Mouse (Mus musculus) stomach, embryonic 16.5 days (tissue): ENCODE results near the gene Zfp664. TPM values are rescaled to one million over a fixed set of nuclear protein-coding genes. Genes with fewer than 3 reads are reported as not detected.

ENCODE experiments used
- ATAC-seq: fragments of 200-750 bp; cut with Nextera tagmentation; 2 replicates; pipeline ENCODE4 v1.8.0; 2017; ENCODE audit warnings: moderate number of reproducible peaks, moderate TSS enrichment; ENCODE audit not compliant: insufficient read depth, low FRiP score
- H3K27ac ChIP-seq: fragments of 300-500 bp; sonication (generic); 2 replicates; pipeline ENCODE4 v1.5.1; 2014; ENCODE audit warnings: low read length
- H3K27me3 ChIP-seq: fragments of 300-500 bp; sonication (generic); 2 replicates; pipeline ENCODE4 v1.6.1; 2014; ENCODE audit warnings: low read length, control low read depth, mixed read lengths; ENCODE audit not compliant: control insufficient read depth, insufficient read depth
- H3K36me3 ChIP-seq: fragments of 300-500 bp; sonication (generic); 2 replicates; pipeline ENCODE4 v1.6.1; 2014; ENCODE audit warnings: low read length; ENCODE audit not compliant: control insufficient read depth, insufficient read depth
- H3K4me1 ChIP-seq: fragments of 300-500 bp; sonication (generic); 2 replicates; pipeline ENCODE4 v1.6.1; 2014; ENCODE audit warnings: low read length, control low read depth, mixed read lengths; ENCODE audit not compliant: control insufficient read depth, insufficient read depth
- H3K4me2 ChIP-seq: fragments of 300-500 bp; sonication (generic); 2 replicates; pipeline ENCODE4 v1.6.1; 2014; ENCODE audit warnings: low read depth, low read length, mixed read lengths
- H3K4me3 ChIP-seq: fragments of 300-500 bp; sonication (generic); replicated peaks from 2 replicates; pipeline ENCODE4 v1.5.1; 2014; ENCODE audit warnings: mild to moderate bottlenecking, low read length
- H3K9ac ChIP-seq: fragments of 300-500 bp; sonication (generic); 2 replicates; pipeline ENCODE4 v1.6.1; 2014; ENCODE audit warnings: low read length
- H3K9me3 ChIP-seq: fragments of 300-500 bp; sonication (generic); replicated peaks from 2 replicates; pipeline ENCODE4 v1.6.1; 2016; ENCODE audit warnings: low read length, control low read depth; ENCODE audit not compliant: control insufficient read depth
- WGBS: fragments of 180-500 bp; shearing (Covaris S2); extraction: QIAGEN DNeasy Blood & Tissue Kit; methylation state at CpG from one replicate; pipeline ENCODE4 v1.1.7; 2014; 5-methylcytosine and 5-hydroxymethylcytosine counted together
- polyA plus RNA-seq: library from polyadenylated mRNA; unstranded; fragments of >200 nt; fragmentation: Nextera tagmentation; extraction: Ambion mirVana; gene quantifications from 2 replicates; pipeline ENCODE4 v1.2.1, GENCODE M21; 2015

The Zfp664 gene
- polyA plus RNA-seq, result 43.6 and 54.3 TPM in 2 replicates

- H3K4me2 ChIP-seq, result peak within 1 kb of the TSS; percentile 97
- H3K36me3 ChIP-seq, result no peaks in the 10 kb centered on the region
- H3K4me3 ChIP-seq, result peak within 1 kb of the TSS; percentile 97
- H3K27ac ChIP-seq, result peak within 1 kb of the TSS; percentile 81
- peak within 1 kb of the TSS; percentile 90 for H3K9ac ChIP-seq
- peaks cover 15% of the 10 kb centered on the region for H3K27me3 ChIP-seq
- peaks cover 12% of the 10 kb centered on the region for H3K4me1 ChIP-seq
- WGBS, result under 1% methylated on average over 94 of the region's 103 CpGs
- no peaks in the 10 kb centered on the region for H3K9me3 ChIP-seq
- ATAC-seq, result peak; percentile 96
Measured at GRCm38 (mm10) chr5:124862013-124862866, at the start of gene Zfp664, which contains the start of gene Ccdc92. Gene Zfp664, plus strand, starts transcription at chr5:124862691. Gene Ccdc92, minus strand, starts transcription at chr5:124862424.

DNA sequence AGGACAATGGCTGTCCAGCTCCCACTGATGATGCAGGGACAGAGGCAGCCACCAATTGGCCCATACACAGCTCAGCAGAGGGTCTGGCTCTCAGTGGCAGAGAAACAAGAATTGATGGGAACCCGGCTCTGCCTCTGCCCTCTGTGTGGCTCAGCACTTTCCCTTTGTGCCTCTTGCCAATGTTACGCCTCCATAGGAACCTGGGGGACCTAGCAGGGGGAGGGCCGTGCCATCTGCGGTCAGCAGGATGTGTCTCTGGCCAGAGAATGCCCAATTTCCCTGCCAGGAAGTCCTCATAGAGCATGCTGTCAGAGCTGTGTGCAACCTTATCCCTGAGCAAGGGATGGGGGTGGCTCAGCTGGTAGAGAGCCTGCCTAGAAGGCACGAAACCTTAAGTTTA is 47.7 kb upstream of the Zfp664 start:
- Histone ChIP-seq H3K9me3 (no peaks in the 10 kb centered on the region), H3K4me1 (no peaks in the 10 kb centered on the region), H3K27me3 (no peaks in the 10 kb centered on the region), H3K27ac (no peak overlapping the region), H3K36me3 (no peaks in the 10 kb centered on the region), H3K9ac (no peak overlapping the region), H3K4me3 (no peak overlapping the region), H3K4me2 (no peak overlapping the region)
- ATAC-seq, result no peak
- 69% methylated on average over 5 of the region's 5 CpGs for WGBS

GRCm38 (mm10) chr5:124817050-124817449 is 45.4 kb upstream of the Zfp664 start:
- WGBS, result 74% methylated on average over 15 of the region's 15 CpGs
- Histone ChIP-seq H3K27ac (no peak overlapping the region), H3K9me3 (no peaks in the 10 kb centered on the region), H3K27me3 (no peaks in the 10 kb centered on the region), H3K4me3 (no peak overlapping the region), H3K36me3 (no peaks in the 10 kb centered on the region), H3K9ac (no peak overlapping the region), H3K4me2 (no peak overlapping the region), H3K4me1 (no peaks in the 10 kb centered on the region)
- ATAC-seq, result no peak

DNA sequence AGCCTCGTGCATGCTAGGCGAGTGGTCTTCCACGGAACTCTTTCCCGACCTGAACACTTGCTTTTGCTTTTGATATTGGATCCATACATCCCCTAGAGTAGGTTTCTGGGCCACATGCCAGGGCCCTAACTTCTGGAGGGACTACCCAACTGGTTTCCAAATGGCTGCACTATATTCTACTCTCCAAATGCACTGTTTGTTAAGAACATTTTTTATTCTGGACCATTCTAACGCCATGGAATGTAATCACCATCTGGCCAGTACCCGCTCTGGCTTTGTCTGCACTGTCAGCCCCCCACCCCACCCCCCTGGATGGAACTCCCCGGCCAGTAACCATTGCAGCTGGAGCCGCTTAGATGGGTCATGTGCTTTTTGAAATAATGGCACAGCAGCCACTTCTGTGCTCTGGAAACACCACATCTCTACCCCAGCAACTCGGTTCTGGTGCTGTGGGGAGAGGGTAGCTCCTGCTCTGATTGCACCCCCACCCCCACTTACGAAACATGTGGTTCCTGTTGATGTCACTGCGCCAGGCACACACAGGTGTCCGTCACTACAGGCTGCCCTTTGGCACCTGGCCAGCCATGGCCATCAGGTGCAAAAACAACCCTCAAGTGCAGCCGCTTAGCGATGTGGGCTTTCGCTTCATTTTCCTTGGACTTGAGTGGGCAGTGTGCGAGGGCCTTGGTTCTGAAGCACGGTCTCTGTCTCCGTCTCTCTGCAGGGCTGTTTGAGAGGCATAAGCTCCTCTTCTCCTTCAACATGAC is 40.2 kb upstream of the Zfp664 start:
- Histone ChIP-seq H3K9ac (no peak overlapping the region), H3K27me3 (no peaks in the 10 kb centered on the region), H3K36me3 (no peaks in the 10 kb centered on the region), H3K9me3 (no peaks in the 10 kb centered on the region), H3K27ac (no peak overlapping the region), H3K4me3 (no peak overlapping the region), H3K4me2 (no peak overlapping the region), H3K4me1 (no peaks in the 10 kb centered on the region)
- 66% methylated on average over 18 of the region's 18 CpGs for WGBS
- peak; percentile 25; the same call in 1 of the 2 replicates for ATAC-seq

GRCm38 (mm10) chr5:124830331-124830730 is 32.2 kb upstream of the Zfp664 start:
- 88% methylated on average over 12 of the region's 12 CpGs for WGBS

DNA sequence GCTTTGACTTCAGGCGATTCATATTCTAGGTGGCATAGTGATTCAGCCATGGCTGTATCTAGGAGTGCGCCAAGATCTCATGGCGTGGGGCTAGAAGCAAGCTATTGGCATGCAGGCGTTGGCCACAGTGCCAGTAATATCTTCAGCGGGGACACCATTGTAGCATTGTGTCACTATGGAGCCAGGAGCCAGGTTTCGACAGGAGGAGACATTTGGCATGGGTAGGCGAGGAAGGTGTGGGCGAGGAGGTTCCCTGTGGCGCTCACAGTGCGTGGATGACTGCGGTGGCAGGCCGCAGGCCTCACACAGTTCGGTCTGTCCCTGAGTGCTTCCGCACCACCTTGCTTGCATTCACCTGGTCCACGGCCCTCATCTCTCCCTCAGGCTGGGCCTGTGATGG is 27.3 kb upstream of the Zfp664 start:
- H3K4me2 ChIP-seq, result no peak overlapping the region
- H3K4me1 ChIP-seq, result no peaks in the 10 kb centered on the region
- H3K36me3 ChIP-seq, result no peaks in the 10 kb centered on the region
- no peaks in the 10 kb centered on the region for H3K9me3 ChIP-seq
- no peak for ATAC-seq
- H3K27me3 ChIP-seq, result no peaks in the 10 kb centered on the region
- H3K4me3 ChIP-seq, result no peak overlapping the region
- H3K27ac ChIP-seq, result no peak overlapping the region
- 96% methylated on average over 15 of the region's 15 CpGs for WGBS
- no peak overlapping the region for H3K9ac ChIP-seq

More at GRCm38 (mm10) chr5:124830331-124830730, 32.2 kb upstream of the Zfp664 start:
- no peak for ATAC-seq
- Histone ChIP-seq H3K27me3 (no peaks in the 10 kb centered on the region), H3K9ac (no peak overlapping the region), H3K4me2 (no peak overlapping the region), H3K36me3 (no peaks in the 10 kb centered on the region), H3K9me3 (no peaks in the 10 kb centered on the region), H3K4me1 (no peaks in the 10 kb centered on the region), H3K27ac (no peak overlapping the region), H3K4me3 (no peak overlapping the region)

DNA sequence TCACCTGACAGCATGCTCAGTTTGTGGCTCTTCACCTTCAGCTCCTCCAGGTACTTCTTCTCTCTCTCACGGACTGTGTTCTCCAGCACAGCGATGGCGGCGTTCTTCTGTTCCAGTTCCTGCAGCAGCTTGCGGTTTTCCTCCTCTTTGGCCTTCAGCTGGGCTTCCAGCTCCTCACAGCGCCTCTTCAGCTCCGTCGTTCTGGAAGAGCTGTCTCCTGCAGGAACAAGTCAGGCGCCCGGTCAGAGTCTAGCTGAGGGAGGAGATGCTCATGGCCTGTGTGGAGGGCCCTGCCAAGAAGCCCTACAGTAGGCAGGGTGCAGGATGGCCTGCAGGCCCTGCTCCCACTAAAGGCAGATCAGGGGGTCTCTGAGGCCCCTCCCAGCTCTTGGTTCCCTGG is 26.4 kb upstream of the Zfp664 start:
- no peak for ATAC-seq

DNA sequence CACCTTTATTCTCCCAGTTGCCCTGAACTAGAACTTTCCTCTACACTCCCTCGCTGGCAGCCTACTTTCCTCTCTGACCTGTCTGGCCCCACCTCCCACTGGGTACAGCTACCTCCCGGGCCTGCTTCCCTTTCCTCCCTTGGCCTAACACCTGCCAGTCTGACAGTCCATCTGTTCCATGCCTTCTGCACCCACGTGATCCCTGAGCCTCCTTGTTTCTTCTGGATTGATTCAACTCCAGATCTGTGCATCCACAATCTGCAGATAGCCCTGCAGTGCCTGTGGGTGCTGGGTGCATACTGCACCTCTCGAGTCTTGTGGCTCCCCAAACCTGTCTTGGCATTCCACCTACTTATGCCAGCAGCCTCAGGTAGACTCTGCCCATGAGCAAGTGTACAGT is 25.9 kb upstream of the Zfp664 start:
- Histone ChIP-seq H3K4me2 (no peak overlapping the region), H3K4me3 (no peak overlapping the region), H3K27ac (no peak overlapping the region), H3K36me3 (no peaks in the 10 kb centered on the region), H3K27me3 (no peaks in the 10 kb centered on the region), H3K9ac (no peak overlapping the region), H3K9me3 (no peaks in the 10 kb centered on the region), H3K4me1 (no peaks in the 10 kb centered on the region)
- 64% methylated on average over 4 of the region's 4 CpGs for WGBS
- no peak for ATAC-seq

More for the DNA sequence above, 26.4 kb upstream of the Zfp664 start:
- Histone ChIP-seq H3K9ac (no peak overlapping the region), H3K4me1 (no peaks in the 10 kb centered on the region), H3K27me3 (no peaks in the 10 kb centered on the region), H3K9me3 (no peaks in the 10 kb centered on the region), H3K27ac (no peak overlapping the region), H3K36me3 (no peaks in the 10 kb centered on the region), H3K4me2 (no peak overlapping the region), H3K4me3 (no peak overlapping the region)
- 88% methylated on average over 10 of the region's 10 CpGs for WGBS

DNA sequence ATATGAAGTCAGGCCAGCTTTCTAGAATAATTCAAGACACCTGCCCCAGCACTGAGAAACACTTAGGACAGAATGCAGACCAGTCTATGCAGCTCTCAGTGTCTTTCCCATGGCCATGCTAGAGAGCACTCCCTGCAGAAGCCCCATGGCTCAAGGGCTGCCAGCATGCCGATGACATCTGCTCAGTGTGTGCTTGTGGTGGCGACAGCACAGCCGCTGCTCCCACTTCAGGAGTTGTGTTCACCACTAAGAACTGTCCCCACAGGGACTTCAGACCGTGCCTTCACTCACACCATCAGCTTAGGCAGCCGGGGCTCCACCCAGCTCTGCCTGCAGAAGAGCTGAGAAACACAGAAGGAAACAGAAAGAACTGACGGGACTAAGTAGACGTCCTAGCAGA is 22.3 kb upstream of the Zfp664 start:
- no peak overlapping the region for H3K27ac ChIP-seq
- no peak overlapping the region for H3K4me2 ChIP-seq
- ATAC-seq, result no peak
- H3K27me3 ChIP-seq, result no peaks in the 10 kb centered on the region
- WGBS, result 67% methylated on average over 7 of the region's 7 CpGs
- no peak overlapping the region for H3K4me3 ChIP-seq
- no peak overlapping the region for H3K9ac ChIP-seq
- H3K9me3 ChIP-seq, result no peaks in the 10 kb centered on the region
- H3K4me1 ChIP-seq, result no peaks in the 10 kb centered on the region
- H3K36me3 ChIP-seq, result no peaks in the 10 kb centered on the region
